In the genomic region with DNA sequence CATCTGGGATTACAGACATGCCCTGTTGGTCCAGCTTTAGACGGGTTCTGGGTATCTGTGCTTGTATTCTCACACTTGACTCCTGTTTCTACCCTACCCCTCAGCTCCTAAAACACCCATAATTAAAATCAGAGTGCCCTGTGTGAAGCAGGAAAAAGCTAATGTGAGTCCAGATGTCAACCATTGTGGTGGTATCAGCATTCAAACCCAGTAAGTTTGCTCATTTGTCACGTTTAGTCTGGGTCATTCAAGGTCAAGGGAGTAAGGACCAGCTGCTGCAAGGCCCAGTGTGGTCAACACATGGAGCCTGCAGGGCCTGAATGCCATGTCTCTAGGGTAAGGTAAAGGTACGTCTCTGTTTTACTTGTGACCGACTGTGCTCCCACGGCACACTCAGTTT, we compare ENCODE assay signal across 19 mouse cellular contexts.
"Had no signal": no experiment of that assay in that cellular context is flagged by ENCODE, and none has a peak within 500 bp of the region (broad histone marks: within the 10 kb centered on the region; RNA-seq: fewer than 3 reads in every experiment).

No protein-coding gene starts in this region.

- H3K4me1 ChIP-seq: midbrain, embryonic 13.5 days had no signal

- H3K36me3 ChIP-seq: midbrain, embryonic 10.5 days; midbrain, embryonic 13.5 days; neural tube, embryonic 13.5 days had no signal

- H3K9ac ChIP-seq: liver, embryonic 14.5 days; liver, postnatal 0 days; lung, embryonic 14.5 days; midbrain, embryonic 13.5 days; neural tube, embryonic 13.5 days had no signal

- H3K4me3 ChIP-seq: layer of hippocampus, adult 2 months; megakaryocyte, embryonic 14.5 days; midbrain, embryonic 10.5 days; midbrain, embryonic 13.5 days; myocyte; neural tube, embryonic 13.5 days had no signal

- ATAC-seq: lung, postnatal 0 days; midbrain, embryonic 16.5 days had no signal

- H3K9me3 ChIP-seq: midbrain, embryonic 10.5 days; midbrain, embryonic 13.5 days; neural tube, embryonic 13.5 days had no signal

- H3K27ac ChIP-seq: kidney, postnatal 0 days; layer of hippocampus, adult 2 months; liver, embryonic 14.5 days; midbrain, embryonic 10.5 days; midbrain, embryonic 13.5 days; neural tube, embryonic 13.5 days had no signal

- H3K4me2 ChIP-seq: lung, embryonic 14.5 days; midbrain, embryonic 13.5 days; neural tube, embryonic 13.5 days had no signal

- H3K27me3 ChIP-seq: neural tube, embryonic 13.5 days had no signal

- DNase-seq: layer of hippocampus, adult 9-11 months; liver, postnatal 0 days; lung, embryonic 14.5 days; lung, postnatal 36 days; right cerebral cortex, postnatal 25 days; spleen, adult 18-20 months; thymus, adult 2 months; thymus, postnatal 14 days; thymus, postnatal 4 days had no signal
